Mouse (Mus musculus): Measurements from ENCODE around the gene Olfr394. TPM values are rescaled to one million over a fixed set of nuclear protein-coding genes. Genes with fewer than 3 reads are reported as not detected.
"Not testable (repeated sequence)": the region's sequence is repeated elsewhere in the genome, so short reads cannot be mapped to it uniquely, and the experiment has no call there.

Gene Olfr394
- total RNA-seq (2015; ENCODE audit: low replicate concordance) (not detected in 2 replicates), total RNA-seq (2017; ENCODE audit: low replicate concordance) (under 0.01 TPM in 1 of 2 replicates, not detected in the other)

DNA sequence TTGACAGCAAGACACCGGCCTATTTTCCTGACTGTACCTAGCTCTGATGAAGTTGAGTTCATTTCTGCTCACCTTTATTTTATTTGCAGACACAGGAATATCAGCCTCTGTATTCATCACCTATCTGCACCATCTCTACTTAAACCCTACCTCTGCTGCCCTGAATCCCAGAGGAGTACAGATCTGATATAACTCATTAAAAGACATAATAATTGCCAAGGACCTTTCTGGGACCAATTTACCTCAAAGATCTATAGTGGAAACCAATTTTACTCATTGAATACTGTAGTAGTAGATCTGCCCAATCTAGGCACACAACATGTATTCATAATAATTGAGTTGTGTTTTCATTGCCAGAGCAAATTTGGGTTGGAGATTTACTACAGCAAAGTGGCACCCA is at the start of gene Olfr394:
Gene Olfr394, minus strand, starts transcription at position 101 of the 400 bp plus-strand sequence.
- ATAC-seq (replicated peaks; ENCODE audit: low FRiP score, poor library complexity, severe bottlenecking): no peak

DNA sequence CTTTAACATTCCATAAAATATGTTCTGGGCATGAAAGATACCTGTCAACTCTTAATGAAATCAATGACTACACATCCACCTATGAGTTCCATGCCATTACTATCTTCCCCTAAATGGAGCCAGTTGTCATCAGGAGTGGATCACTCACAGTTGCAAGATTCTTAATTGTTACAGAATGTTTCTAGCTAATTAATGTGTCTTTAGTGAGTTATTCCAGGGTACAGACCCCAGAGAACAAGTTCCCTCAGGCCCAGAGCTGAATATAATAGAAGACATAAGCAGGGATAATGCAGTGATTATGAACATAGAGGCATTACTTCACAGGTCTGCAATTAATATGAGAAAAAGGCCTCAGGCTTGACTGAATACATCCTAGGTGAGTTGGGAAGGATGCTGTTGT is 45.8 kb upstream of the Olfr394 start, which contains the start of gene Olfr23:
Gene Olfr23, plus strand, starts transcription at position 301 of the 400 bp plus-strand sequence.
- ATAC-seq (replicated peaks; ENCODE audit: low FRiP score, poor library complexity, severe bottlenecking): no peak

DNA sequence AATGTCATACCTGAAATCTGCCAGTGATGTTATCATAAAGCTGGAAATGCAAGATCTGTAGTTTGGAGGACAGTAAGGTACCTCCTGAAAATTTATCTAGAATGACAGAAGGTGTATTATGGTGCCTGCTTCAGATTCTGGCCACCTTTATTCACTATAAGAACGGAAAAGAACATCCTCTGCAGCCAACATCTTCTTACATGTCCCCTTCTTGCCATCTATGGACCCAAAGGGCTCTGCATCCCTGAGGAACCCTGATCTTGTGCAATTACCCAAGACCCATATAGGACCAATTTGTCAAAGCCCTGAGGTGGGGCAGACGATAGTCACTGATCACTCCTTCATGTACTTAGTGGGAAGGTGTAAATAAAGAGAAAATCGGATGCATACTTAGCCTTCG is 18.6 kb upstream of the Olfr394 start, which contains the start of gene Olfr395:
Gene Olfr395, minus strand, starts transcription at position 101 of the 400 bp plus-strand sequence.
- not testable (repeated sequence) for ATAC-seq (replicated peaks; ENCODE audit: low FRiP score, poor library complexity, severe bottlenecking)

DNA sequence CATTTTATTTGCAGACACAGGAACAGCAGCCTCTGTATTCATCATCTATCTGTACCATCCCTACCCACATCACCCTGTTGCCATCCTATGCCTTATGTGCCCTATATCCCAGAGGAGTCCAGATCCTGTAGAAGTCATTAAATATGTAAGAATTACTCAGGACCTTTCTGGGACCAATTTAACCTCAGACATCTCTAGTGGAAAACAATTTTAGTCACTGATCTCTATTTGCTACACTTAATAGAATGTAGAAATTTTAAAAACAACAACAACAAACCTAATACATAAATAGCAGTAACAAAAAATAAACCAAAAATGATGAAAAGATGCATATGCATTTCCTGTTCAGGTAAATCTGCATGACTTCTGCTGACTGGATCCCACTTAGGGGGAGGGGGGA is 39.2 kb downstream of the Olfr394 start, which contains the start of gene Olfr393:
Gene Olfr393, minus strand, starts transcription at position 101 of the 400 bp plus-strand sequence.
- no peak for ATAC-seq (replicated peaks; ENCODE audit: low FRiP score, poor library complexity, severe bottlenecking)

Other genes with a start within 250 kb of the Olfr394 start
- gene Zfp735, start 202.0 kb downstream of the Olfr394 start, total RNA-seq (2015; ENCODE audit: low replicate concordance): not detected in 2 replicates
- not detected in 2 replicates for gene Zfp735, start 202.0 kb downstream of the Olfr394 start, total RNA-seq (2017; ENCODE audit: low replicate concordance)
- not detected in 2 replicates for gene Olfr389, start 110.1 kb downstream of the Olfr394 start, total RNA-seq (2015; ENCODE audit: low replicate concordance)
- not detected in 2 replicates for gene Olfr389, start 110.1 kb downstream of the Olfr394 start, total RNA-seq (2017; ENCODE audit: low replicate concordance)
- gene Olfr390, start 107.8 kb downstream of the Olfr394 start, total RNA-seq (2015; ENCODE audit: low replicate concordance): not detected in 2 replicates
- not detected in 2 replicates for gene Olfr390, start 107.8 kb downstream of the Olfr394 start, total RNA-seq (2017; ENCODE audit: low replicate concordance)
- not detected in 2 replicates for gene Olfr391-ps, start 87.7 kb downstream of the Olfr394 start, total RNA-seq (2015; ENCODE audit: low replicate concordance)
- not detected in 2 replicates for gene Olfr391-ps, start 87.7 kb downstream of the Olfr394 start, total RNA-seq (2017; ENCODE audit: low replicate concordance)
- not detected in 2 replicates for gene Olfr392, start 73.7 kb downstream of the Olfr394 start, total RNA-seq (2015; ENCODE audit: low replicate concordance)
- gene Olfr392, start 73.7 kb downstream of the Olfr394 start, total RNA-seq (2017; ENCODE audit: low replicate concordance): 0.51 TPM in 1 of 2 replicates, not detected in the other
- not detected in 2 replicates for gene Olfr393, start 39.3 kb downstream of the Olfr394 start, total RNA-seq (2015; ENCODE audit: low replicate concordance)
- not detected in 2 replicates for gene Olfr393, start 39.3 kb downstream of the Olfr394 start, total RNA-seq (2017; ENCODE audit: low replicate concordance)
- gene Olfr395, start 18.5 kb upstream of the Olfr394 start, total RNA-seq (2015; ENCODE audit: low replicate concordance): not detected in 2 replicates
- not detected in 2 replicates for gene Olfr395, start 18.5 kb upstream of the Olfr394 start, total RNA-seq (2017; ENCODE audit: low replicate concordance)
- gene Olfr23, start 45.9 kb upstream of the Olfr394 start, total RNA-seq (2015; ENCODE audit: low replicate concordance): not detected in 2 replicates
- gene Olfr23, start 45.9 kb upstream of the Olfr394 start, total RNA-seq (2017; ENCODE audit: low replicate concordance): not detected in 2 replicates
- not detected in 2 replicates for gene Olfr397, start 70.0 kb upstream of the Olfr394 start, total RNA-seq (2015; ENCODE audit: low replicate concordance)
- 0.28 TPM in 1 of 2 replicates, not detected in the other for gene Olfr397, start 70.0 kb upstream of the Olfr394 start, total RNA-seq (2017; ENCODE audit: low replicate concordance)
- gene Olfr398, start 99.6 kb upstream of the Olfr394 start, total RNA-seq (2015; ENCODE audit: low replicate concordance): not detected in 2 replicates
- gene Olfr398, start 99.6 kb upstream of the Olfr394 start, total RNA-seq (2017; ENCODE audit: low replicate concordance): not detected in 2 replicates
- gene Olfr139, start 165.8 kb upstream of the Olfr394 start, total RNA-seq (2015; ENCODE audit: low replicate concordance): not detected in 2 replicates
- not detected in 2 replicates for gene Olfr139, start 165.8 kb upstream of the Olfr394 start, total RNA-seq (2017; ENCODE audit: low replicate concordance)
- gene Olfr399, start 165.8 kb upstream of the Olfr394 start, total RNA-seq (2015; ENCODE audit: low replicate concordance): not detected in 2 replicates
- not detected in 2 replicates for gene Olfr399, start 165.8 kb upstream of the Olfr394 start, total RNA-seq (2017; ENCODE audit: low replicate concordance)
- not detected in 2 replicates for gene Zfp616, start 179.2 kb upstream of the Olfr394 start, total RNA-seq (2015; ENCODE audit: low replicate concordance)
- gene Zfp616, start 179.2 kb upstream of the Olfr394 start, total RNA-seq (2017; ENCODE audit: low replicate concordance): not detected in 2 replicates
- not detected in 2 replicates for gene Olfr401, start 222.9 kb upstream of the Olfr394 start, total RNA-seq (2015; ENCODE audit: low replicate concordance)
- not detected in 2 replicates for gene Olfr401, start 222.9 kb upstream of the Olfr394 start, total RNA-seq (2017; ENCODE audit: low replicate concordance)